In genomic region chr13:107528724-107529456, GRCm38 (mm10) we compare ENCODE assay signal across 19 mouse cellular contexts.
DNase-seq lines count a peak whose midpoint lies in the region; ATAC-seq and TF ChIP-seq lines count a peak whose summit lies in the region.
"Had no signal": no experiment of that assay in that cellular context is flagged by ENCODE, and none has a peak within 500 bp of the region (broad histone marks: within the 10 kb centered on the region; RNA-seq: fewer than 3 reads in every experiment).

No protein-coding gene starts in this region.

- TF ChIP-seq CTCF in kidney, postnatal 0 days (IDR thresholded peaks at IDR 0.05; ENCODE audit: low read depth) = no peak

- no peaks in the 10 kb centered on the region for H3K4me1 ChIP-seq in kidney, postnatal 0 days (replicated peaks; ENCODE audit: insufficient read depth, low read length)
- H3K4me1 ChIP-seq in kidney, embryonic 16.5 days (ENCODE audit: insufficient read depth, low read length) = no peaks in the 10 kb centered on the region
- H3K4me1 ChIP-seq: heart, embryonic 10.5 days had no signal

- WGBS in kidney, postnatal 0 days = 69% methylated on average over 15 of the region's 15 CpGs
- 64% methylated on average over 15 of the region's 15 CpGs for WGBS in kidney, embryonic 16.5 days

- no peaks in the 10 kb centered on the region for H3K36me3 ChIP-seq in kidney, postnatal 0 days (ENCODE audit: insufficient read depth, low read length)
- no peaks in the 10 kb centered on the region for H3K36me3 ChIP-seq in kidney, embryonic 16.5 days (ENCODE audit: insufficient read depth, low read length)
- H3K36me3 ChIP-seq: heart, embryonic 10.5 days; neural tube, embryonic 13.5 days had no signal

- no peaks in the 10 kb centered on the region for H3K9me3 ChIP-seq in kidney, postnatal 0 days (replicated peaks; ENCODE audit: low read length)
- H3K9me3 ChIP-seq in kidney, embryonic 16.5 days (ENCODE audit: low read length) = no peaks in the 10 kb centered on the region
- H3K9me3 ChIP-seq: heart, embryonic 10.5 days; neural tube, embryonic 13.5 days had no signal

- H3K27me3 ChIP-seq in kidney, postnatal 0 days (ENCODE audit: insufficient read depth, low read length) = no peaks in the 10 kb centered on the region
- no peaks in the 10 kb centered on the region for H3K27me3 ChIP-seq in kidney, embryonic 16.5 days (ENCODE audit: insufficient read depth, low read length)
- H3K27me3 ChIP-seq: neural tube, embryonic 13.5 days had no signal

- no peak overlapping the region for H3K9ac ChIP-seq in kidney, postnatal 0 days (ENCODE audit: low read depth, low read length)
- H3K9ac ChIP-seq in kidney, embryonic 16.5 days (replicated peaks; ENCODE audit: low read length) = no peak overlapping the region
- H3K9ac ChIP-seq: neural tube, embryonic 13.5 days had no signal

- intact Hi-C loops in left cerebral cortex, postnatal 10 days (cut with DNase I) = no loop called here

- ATAC-seq in kidney, postnatal 0 days (replicated peaks; ENCODE audit: low FRiP score, low read depth) = no peak
- ATAC-seq in kidney, embryonic 16.5 days (ENCODE audit: low FRiP score, low TSS enrichment) = no peak
- ATAC-seq: activated CD4-positive, CD25-positive, alpha-beta regulatory T cell, adult 4 months; forebrain, embryonic 14.5 days; hindbrain, embryonic 16.5 days had no signal

- no peak overlapping the region for H3K4me2 ChIP-seq in kidney, postnatal 0 days (ENCODE audit: low read length)
- H3K4me2 ChIP-seq in kidney, embryonic 16.5 days (replicated peaks; ENCODE audit: low read depth, low read length) = no peak overlapping the region
- H3K4me2 ChIP-seq: neural tube, embryonic 13.5 days had no signal

- no peak overlapping the region for H3K4me3 ChIP-seq in kidney, postnatal 0 days (replicated peaks; ENCODE audit: low read depth, low read length)
- H3K4me3 ChIP-seq in kidney, embryonic 16.5 days (ENCODE audit: low read length) = no peak overlapping the region
- H3K4me3 ChIP-seq: erythroblast, embryonic 14.5 days; heart, embryonic 10.5 days; neural tube, embryonic 13.5 days had no signal

- peak; percentile 35 for DNase-seq in kidney, postnatal 0 days (ENCODE audit: low spot score)
- peak; percentile 12 for DNase-seq in urinary bladder, postnatal 14 days (ENCODE audit: low spot score)
- DNase-seq in urinary bladder, postnatal 4 days (ENCODE audit: low spot score in 2 of 2) = no peak
- DNase-seq in lung, postnatal 10 days = peak; percentile 64
- no peak for DNase-seq in left cerebral cortex, adult 8-10 months (ENCODE audit: low spot score in 2 of 2)
- no peak for DNase-seq in gastrocnemius, postnatal 4 days (ENCODE audit: low spot score in 2 of 2)
- no peak for DNase-seq in left cerebral cortex, postnatal 10 days (ENCODE audit: extremely low spot score in 1 of 2, low spot score in 2 of 2)
- DNase-seq: adrenal gland, postnatal 14 days; cerebellum, adult 11-12 months; cerebellum, postnatal 36 days; gastrocnemius, postnatal 25 days; thymus, postnatal 4 days had no signal

- no peak overlapping the region for H3K27ac ChIP-seq in kidney, postnatal 0 days
- no peak overlapping the region for H3K27ac ChIP-seq in kidney, embryonic 16.5 days (ENCODE audit: low read length)
- H3K27ac ChIP-seq: heart, embryonic 10.5 days; neural tube, embryonic 13.5 days had no signal

Comparison
In these comparisons a context has a peak if more than half of its experiments do, and no peak if none do; other contexts are left out.
1. DNase-seq: peak in kidney, postnatal 0 days (single experiment), urinary bladder, postnatal 14 days (single experiment) and lung, postnatal 10 days (single experiment); none in urinary bladder, postnatal 4 days (0 of 2), left cerebral cortex, adult 8-10 months (0 of 2), gastrocnemius, postnatal 4 days (0 of 2) and left cerebral cortex, postnatal 10 days (0 of 2).